Mouse (Mus musculus) urinary bladder, postnatal 4 days (tissue): ENCODE measurements around the gene Hoxa4.

ENCODE experiments used
- DNase-seq, 2 experiments: peaks; one replicate each; pipeline ENCODE4 v3.0.0; 2021 to 2022; ENCODE audit warnings: low spot score in 2 of 2

The Hoxa4 gene

DNA sequence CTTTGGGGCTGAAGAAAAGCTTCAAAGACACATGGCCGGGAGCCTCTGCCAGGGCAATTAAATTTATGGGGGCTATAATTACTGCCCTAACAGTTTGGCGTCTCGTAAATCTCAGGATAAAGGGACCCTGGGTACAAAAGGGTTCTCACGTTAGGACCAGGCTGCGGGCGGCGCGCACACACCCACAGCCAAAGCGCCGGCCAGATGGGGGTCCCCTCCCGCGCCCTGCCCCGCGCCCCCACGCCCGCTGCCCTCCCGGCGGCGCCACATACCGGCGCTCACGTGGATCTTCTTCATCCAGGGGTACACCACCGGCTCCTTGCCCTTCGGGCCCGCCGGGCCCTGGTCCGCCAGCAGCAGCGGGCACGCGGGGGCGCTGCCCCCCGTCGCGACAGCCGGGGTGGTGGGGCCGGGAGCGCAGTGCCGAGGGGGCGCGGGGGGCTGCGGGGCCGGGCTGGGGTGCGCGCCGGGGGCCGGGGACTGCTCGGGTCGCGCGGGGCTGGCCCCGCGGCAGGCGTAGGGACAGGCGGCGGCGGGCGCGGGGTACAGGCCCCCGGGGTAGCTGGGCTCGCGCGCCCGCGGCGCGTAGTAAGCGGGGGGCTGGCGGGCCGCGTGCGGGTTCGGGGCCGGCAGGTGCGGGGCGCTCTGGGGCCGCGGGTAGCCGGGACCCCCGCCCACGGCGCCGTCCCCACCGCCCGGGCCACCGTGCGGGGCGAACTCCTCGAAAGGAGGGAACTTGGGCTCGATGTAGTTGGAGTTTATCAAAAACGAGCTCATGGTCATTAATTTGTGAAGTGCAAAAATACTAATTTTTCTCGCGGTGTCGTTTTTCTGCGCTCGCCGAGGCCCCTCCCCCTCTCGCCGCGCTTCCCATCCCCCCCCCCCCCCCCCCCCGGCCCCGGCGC, at the start of gene Hoxa4:
Hoxa4 (minus strand) TSS at position 848 of the 905 bp plus-strand sequence.
- no peak for DNase-seq

GRCm38 (mm10) chr6:52241001-52241621, 49.6 kb upstream of the Hoxa4 start:
- peak in 1 of 2 experiments; percentile 54 for DNase-seq

GRCm38 (mm10) chr6:52240389-52241000, 48.9 kb upstream of the Hoxa4 start, which contains the start of gene Hoxa10:
Hoxa10 (minus strand) TSS chr6:52240854.
- peak; percentile 86 to 95 for DNase-seq

DNA sequence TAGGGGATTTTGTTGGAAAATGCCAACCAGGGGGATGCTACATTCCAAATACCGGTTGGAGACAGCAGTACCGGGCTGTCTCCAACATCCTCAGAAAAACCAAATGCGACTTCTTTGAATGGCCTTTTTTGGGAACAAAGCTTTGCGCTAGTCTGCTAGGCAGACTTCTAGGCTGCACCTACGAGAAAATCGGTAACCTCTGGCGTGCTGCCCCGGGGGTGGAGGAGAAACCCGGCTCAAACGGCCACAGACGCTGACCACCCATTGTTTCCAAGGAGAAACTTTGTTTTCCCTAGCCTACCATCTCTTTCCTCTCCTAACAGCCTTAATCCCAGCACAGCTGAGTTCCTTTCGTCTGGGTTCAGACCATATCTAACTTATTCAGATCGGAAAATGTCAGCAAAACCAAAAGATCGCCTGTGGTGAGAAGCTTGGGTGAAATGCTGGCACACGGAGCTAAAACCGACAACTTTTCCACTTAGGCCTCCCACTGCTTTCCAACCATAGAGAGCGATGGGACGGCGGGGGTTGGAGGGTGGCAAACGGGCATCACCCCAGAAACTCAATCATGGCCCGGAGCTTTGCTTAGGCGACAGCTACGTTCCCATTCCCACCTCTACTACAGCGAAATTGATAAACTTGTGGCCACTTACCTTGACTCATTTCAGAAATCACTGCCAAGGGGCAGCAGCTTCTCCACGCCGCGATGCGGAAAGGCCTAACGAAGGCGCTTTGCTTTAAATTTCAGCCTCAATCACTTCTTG, 48.3 kb upstream of the Hoxa4 start:
- DNase-seq = peak in 1 of 2 experiments; percentile 59

GRCm38 (mm10) chr6:52238976-52239375, 47.4 kb upstream of the Hoxa4 start:
- peak in 1 of 2 experiments; percentile 52 for DNase-seq

DNA sequence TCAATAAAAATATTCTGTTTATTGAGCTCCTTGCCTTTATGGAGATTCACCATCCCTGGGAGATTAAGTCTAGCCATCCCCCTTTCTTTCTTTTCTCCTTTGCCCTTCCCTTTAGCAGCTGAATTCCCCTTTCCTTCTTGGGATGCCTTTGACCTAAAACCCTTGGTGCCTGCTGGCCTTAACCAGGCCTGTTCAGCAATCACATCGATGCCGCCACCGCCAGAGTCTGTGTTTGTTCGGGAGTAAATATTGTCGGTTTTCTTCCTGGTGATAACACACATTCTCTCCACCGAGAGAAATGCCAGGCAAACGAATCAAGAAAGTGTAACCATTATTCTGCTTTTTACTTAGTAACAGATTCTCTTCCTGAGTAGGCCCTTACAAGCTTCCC, 46.6 kb upstream of the Hoxa4 start:
- DNase-seq = peak in 1 of 2 experiments; percentile 55

DNA sequence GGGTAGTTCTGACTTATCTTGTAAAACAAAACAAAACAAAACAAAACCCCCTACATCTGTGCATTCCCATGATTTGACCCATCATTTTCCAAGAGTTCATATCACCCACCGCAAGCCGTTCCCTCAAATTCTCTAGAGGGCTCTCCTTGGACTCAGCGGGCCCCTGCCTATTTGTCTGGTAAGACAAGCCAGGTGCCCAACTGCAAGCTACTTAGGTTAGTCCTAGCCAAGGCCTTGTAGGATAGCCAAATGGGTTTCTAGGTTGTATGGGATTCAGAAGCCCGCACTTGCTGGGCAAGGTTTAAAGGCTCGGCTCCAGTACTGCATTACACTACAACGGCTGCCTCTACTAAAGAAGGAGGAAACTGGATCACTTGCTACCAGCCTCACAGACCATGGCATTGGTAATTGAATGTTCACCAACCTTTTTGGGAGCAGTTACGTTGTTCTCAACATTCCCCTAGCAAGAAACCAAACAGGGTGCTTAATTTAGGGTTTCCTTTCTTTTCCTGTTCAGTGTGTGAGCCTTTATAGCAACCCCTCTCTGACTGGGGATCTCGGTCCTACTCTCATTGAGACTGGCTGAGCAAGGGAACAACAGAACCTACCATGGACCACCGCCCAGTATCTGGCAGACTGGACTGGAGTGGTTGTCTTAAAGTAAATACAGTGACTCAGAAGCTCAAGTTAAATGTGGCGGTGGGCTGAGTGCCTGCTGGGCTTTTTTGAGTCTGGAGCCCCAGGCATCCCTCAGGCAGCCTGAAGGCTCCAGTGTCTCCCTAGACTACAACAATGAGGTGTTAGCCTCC, 46.0 kb upstream of the Hoxa4 start:
- peak in 1 of 2 experiments; percentile 56 for DNase-seq

DNA sequence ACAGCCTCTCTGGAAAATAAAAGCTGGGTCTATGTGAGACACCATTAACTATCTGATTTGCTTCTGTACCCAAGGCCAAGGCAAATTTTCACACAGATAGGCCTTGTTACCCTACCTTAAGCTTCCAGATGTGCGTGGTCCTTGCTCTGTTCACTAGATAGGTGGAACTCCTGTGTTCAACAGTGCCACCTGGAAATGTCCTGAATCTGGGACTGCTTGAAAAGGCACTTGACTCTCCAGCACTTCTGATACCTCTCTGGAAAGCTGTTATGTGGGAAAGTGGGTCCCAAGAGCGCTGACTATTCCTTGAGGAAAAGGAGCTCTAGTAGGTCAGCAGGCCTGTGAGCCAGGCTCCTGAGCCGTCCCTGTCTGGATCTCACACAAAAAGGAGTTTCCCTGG, 45.3 kb upstream of the Hoxa4 start:
- DNase-seq = peak in 1 of 2 experiments; percentile 38

DNA sequence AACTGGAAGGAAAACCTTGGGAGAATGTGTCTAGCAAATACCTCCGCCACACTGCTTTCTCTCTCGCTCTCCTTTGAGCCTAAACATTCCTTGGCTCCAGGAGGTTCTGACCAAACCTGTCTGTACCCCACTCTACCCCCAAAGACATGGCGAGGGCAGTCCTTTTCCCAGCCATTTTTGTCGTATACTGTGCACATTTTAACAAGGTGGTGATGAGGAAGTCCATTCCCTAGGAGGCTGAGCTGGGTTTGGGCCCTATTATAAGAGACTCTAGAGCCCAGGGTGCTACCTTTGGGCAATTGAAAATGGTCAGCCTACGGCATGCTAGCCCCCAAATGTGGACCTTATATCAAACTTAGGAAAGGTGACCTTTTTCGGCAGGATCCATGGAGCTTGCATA, 44.3 kb upstream of the Hoxa4 start:
- DNase-seq = no peak

DNA sequence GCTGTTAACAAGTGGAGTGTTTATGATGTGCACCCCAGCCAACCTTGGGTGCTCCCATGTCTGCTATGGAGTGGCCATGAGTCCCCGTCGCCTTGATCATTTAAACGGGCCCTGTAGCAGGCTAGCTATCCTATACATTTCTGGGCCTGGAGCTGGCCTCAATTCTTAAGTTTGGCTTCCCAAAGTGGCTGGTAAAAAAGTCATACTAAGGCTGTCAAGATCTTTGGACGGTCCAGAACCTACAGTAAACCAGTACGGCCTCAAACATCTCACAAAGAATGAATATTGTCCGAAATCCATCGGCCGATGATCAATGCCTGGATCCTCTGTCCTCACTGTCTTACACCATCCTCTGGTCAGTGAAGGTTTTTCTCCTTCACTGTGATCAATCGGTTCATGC, 43.7 kb upstream of the Hoxa4 start:
- no peak for DNase-seq

GRCm38 (mm10) chr6:52234428-52235140, 43.0 kb upstream of the Hoxa4 start:
- peak in 1 of 2 experiments; percentile 78 for DNase-seq

DNA sequence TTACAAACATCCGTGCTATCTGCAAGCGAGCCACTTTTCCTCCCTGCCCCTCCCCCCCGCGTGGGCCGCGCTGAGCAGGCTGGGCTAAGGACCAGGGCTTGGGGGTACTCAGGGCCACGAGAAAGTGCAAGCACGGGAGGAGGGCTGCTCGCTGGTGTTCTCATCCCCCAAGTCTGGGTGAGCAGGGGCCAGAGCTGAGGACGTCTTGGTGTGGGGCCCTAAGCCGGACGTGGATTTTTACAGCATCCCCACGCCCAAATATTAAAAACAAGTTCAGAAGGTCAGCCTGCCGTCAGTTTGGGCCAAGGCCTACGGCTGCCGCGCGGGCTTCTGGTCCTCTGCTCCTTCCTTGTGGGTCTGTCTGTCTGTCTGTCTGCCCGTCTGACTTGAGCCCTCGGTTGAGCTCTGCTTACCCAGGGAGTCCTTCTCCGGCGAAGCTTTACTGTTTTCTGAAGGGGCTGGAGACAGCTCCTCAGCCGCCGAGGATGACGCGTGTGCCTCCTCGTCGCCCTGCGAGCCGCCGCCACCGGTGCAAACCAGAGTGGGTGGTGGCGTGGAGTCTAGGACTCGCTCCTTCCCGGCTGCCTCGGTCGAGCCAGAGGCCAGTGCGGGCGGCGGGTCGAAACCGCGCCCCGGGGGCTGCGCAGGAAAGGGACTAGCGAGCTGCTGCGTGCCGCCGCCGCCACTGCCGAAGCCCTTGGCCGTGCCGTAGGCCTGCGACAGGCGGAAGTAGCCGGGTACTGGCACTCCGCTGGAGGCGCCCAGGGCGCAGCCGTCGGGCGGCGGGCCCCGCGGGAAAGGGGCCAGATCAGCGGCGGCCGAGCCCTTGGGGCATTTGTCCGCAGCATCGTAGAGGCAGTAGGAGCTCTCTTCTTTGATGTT, 42.2 kb upstream of the Hoxa4 start:
- peak; percentile 79 to 88 for DNase-seq

DNA sequence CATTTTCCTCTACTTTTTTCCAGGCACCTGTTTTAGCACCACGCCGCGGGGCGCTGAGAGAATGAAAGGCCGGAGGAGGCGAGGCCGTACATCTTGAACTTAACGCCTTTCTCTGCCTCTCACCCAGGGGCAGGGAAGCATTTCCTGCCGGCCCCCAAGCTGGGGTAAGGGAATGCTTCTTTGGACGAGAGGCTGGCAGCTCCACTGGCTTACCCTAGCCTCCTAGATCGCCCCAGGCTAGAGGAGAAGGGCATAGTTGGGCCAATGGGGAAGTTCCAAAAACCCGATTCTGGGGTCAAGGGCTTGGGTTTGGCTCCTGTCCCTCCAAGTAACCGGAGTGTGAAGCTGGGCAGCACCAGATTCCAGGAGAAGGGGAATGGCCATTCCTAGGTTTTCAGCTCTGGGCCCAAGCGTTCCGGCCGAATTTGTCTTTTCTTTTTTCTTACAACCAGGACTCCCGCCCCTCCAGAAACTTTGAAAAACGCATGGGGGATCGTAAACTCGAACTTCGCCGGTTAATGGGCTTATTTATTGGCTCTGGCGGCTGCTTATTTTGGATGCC, 41.5 kb upstream of the Hoxa4 start:
- peak in 1 of 2 experiments; percentile 58 for DNase-seq

DNA sequence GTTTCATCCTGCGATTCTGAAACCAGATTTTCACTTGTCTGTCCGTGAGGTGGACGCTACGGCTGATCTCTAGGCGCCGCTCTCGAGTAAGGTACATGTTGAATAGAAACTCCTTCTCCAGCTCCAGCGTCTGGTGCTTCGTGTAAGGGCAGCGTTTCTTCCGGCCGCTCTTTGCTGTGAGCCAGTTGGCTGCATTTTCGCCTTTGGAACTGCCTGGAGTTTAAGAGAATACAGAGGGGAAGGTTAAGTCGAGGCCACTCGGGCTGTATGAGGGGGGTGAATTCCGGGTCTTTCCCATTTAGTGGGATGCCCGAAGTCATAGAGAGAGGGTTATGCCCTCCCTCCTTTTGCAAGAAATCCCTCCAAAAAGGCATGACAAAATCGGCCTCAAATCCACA, 41.0 kb upstream of the Hoxa4 start:
- DNase-seq = peak in 1 of 2 experiments; percentile 61

DNA sequence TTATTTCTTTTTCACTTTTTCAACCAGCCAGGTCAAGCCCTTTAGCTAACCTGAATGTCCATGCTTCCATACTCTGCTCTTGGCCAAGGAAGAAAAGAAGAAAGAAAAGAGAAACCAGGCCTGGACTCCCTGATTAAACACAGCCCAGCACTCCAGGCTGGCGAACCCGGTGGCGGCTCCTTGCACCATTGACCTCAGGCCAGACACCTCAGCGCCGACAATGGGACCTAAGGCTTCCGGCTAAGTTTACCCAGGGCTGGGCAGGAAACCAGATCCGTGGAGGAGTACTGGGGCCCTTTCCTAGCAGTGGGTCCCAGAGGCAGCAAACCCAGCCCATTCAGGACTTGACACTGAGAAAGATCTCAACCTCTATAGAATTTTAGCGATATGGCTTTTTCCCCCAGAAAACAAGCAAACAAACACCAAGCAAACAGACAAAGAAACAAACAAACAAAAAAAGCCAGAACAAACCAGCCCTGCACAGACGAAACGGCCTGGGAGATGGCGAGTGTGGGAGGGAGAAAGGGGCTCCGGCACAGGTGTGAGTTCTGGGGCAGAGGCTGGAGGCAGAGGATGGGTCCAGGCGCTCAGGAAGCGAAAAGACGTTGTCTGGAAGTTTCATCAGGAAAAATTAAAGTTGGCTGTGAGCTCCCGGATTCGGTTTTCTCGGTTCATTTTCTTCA, 40.5 kb upstream of the Hoxa4 start:
- peak in 1 of 2 experiments; percentile 58 for DNase-seq

DNA sequence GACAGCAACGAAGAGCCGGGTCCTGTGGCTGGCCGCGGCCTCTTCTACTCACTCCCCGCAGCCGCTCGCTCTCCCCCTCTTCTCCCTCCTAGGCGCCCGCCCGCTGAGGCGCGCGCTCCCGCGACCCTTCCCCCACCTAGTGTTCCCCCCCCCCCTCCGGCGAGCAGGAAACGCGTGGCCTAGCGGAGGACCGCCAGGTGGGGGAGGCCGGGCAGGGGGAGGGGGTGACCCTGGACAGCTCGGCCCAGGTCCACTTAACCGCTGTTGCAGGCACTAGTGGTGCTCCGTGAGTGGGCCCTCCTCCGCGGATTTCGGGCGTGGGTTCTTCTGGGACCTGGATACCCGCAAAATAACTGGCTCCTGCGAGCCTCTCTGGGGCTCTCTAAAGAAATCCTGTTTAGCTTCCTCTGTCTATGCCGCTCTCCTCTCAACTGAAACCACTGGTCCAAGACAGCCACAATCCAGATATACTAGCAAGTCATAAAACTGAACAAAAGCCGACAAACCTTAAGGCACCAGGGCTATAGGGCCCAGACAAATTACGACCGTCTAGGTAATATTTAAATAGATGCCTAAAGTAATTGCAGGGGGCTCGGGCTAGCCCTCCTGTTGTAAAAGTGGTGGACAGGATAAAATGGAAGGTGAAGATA, 39.1 kb upstream of the Hoxa4 start, which contains the start of gene Hoxa9:
Hoxa9 (minus strand) TSS at position 574 of the 650 bp plus-strand sequence.
- no peak for DNase-seq

DNA sequence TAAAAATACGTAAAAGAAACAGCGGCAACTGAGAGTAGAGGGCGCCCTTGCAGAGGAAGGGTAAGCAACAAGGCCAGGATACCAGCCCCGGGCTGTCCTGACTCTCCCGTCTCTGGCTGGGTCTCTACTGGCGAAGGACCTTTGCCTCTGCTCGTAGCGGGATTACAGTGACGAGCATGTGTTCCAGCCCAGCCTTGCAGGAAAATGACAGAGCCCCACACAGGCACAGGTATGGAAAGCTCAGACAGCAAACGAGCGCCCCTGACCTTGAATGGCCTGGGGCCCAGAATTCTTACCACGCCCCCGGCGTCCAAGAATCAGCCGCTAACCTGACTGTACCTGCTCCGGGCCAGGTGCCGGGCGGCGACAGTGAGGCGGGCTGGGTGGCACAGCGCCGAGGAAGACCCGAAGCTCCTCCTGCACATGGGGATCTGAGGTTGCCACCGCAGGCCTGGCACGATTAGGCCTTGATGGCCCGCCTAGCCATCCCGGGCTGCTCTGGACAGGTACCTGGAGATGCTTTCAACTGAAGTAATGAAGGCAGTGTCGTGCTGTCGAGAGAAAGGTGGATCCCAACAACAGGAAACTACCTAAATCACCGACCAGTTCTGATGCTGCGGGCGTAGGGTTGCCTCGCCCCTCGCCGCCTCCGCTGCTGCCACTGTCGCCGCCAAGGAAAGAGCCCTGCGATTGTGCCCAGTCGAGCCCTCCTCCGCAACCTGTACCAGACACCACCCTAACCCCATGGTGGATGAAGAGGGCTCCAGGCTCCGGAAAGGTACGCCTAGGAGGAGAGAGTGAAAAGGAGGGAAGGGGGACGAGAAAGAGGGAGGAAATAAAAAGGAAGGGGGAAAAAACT, 38.2 kb upstream of the Hoxa4 start:
- DNase-seq = no peak
